Mouse (Mus musculus) kidney, embryonic 16.5 days (tissue): ENCODE results near the gene Ccdc134. TPM values are rescaled to one million over a fixed set of nuclear protein-coding genes. Genes with fewer than 3 reads are reported as not detected.

Experiments used
- ATAC-seq: fragments of 200-750 bp; cut with Nextera tagmentation; 2 replicates; pipeline ENCODE4 v1.8.0; 2017; ENCODE audit warnings: moderate TSS enrichment; ENCODE audit not compliant: low FRiP score, low TSS enrichment
- H3K27ac ChIP-seq: fragments of 300-500 bp; sonication (generic); 2 replicates; pipeline ENCODE4 v1.5.1; 2014; ENCODE audit warnings: low read length
- H3K27me3 ChIP-seq: fragments of 300-500 bp; sonication (generic); 2 replicates; pipeline ENCODE4 v1.6.1; 2014; ENCODE audit warnings: low read length, control low read depth, mixed read lengths; ENCODE audit not compliant: insufficient read depth
- H3K36me3 ChIP-seq: fragments of 300-500 bp; sonication (generic); 2 replicates; pipeline ENCODE4 v1.6.1; 2014; ENCODE audit warnings: low read length, control low read depth, mixed read lengths; ENCODE audit not compliant: insufficient read depth
- H3K4me1 ChIP-seq: fragments of 300-500 bp; sonication (generic); 2 replicates; pipeline ENCODE4 v1.6.1; 2014; ENCODE audit warnings: low read length, control low read depth, mixed read lengths; ENCODE audit not compliant: insufficient read depth
- H3K4me2 ChIP-seq: fragments of 300-500 bp; sonication (generic); replicated peaks from 2 replicates; pipeline ENCODE4 v1.6.1; 2014; ENCODE audit warnings: low read depth, low read length
- H3K4me3 ChIP-seq: fragments of 300-500 bp; sonication (generic); 2 replicates; pipeline ENCODE4 v1.5.1; 2014; ENCODE audit warnings: mild to moderate bottlenecking, low read length
- H3K9ac ChIP-seq: fragments of 300-500 bp; sonication (generic); replicated peaks from 2 replicates; pipeline ENCODE4 v1.6.1; 2014; ENCODE audit warnings: low read length
- H3K9me3 ChIP-seq: fragments of 300-500 bp; sonication (generic); 2 replicates; pipeline ENCODE4 v1.6.1; 2016; ENCODE audit warnings: low read length, control low read depth
- WGBS: fragments of 180-500 bp; shearing (Covaris S2); extraction: QIAGEN DNeasy Blood & Tissue Kit; methylation state at CpG from one replicate; pipeline ENCODE4 v1.1.7; 2014; 5-methylcytosine and 5-hydroxymethylcytosine counted together
- polyA plus RNA-seq: library from polyadenylated mRNA; unstranded; fragments of >200 nt; fragmentation: Nextera tagmentation; extraction: Ambion mirVana; gene quantifications from 2 replicates; pipeline ENCODE4 v1.2.1, GENCODE M21; 2015

Gene Ccdc134
- polyA plus RNA-seq, 1 experiment from 2014 or later, result 17.3 TPM

- H3K4me3 ChIP-seq, result no peak overlapping the region
- H3K36me3 ChIP-seq, result peaks cover 89% of the 10 kb centered on the region
- no peaks in the 10 kb centered on the region for H3K27me3 ChIP-seq
- no peak overlapping the region for H3K4me2 ChIP-seq
- WGBS, result 67% methylated on average over 10 of the region's 10 CpGs
- H3K4me1 ChIP-seq, result 0 out of 2 replicates have a peak, but pooled peaks cover 16% of the 10 kb centered on the region
- H3K27ac ChIP-seq, result peak overlapping the region; percentile 65
- no peak overlapping the region for H3K9ac ChIP-seq
- 0 out of 2 replicates have a peak, but pooled peaks have one; percentile 10 for ATAC-seq
- H3K9me3 ChIP-seq, result peaks cover 10% of the 10 kb centered on the region
These were observed 55.9 kb downstream of the Ccdc134 start for GRCm38 (mm10) chr15:82183596-82183995.

GRCm38 (mm10) chr15:82184183-82184582 is 56.5 kb downstream of the Ccdc134 start:
- Histone ChIP-seq H3K9me3 (peaks cover 10% of the 10 kb centered on the region), H3K4me1 (0 out of 2 replicates have a peak, but pooled peaks cover 16% of the 10 kb centered on the region), H3K9ac (0 out of 2 replicates have a peak overlapping the region, but pooled peaks have one; percentile 3), H3K27me3 (no peaks in the 10 kb centered on the region), H3K27ac (peak overlapping the region; percentile 65), H3K4me3 (no peak overlapping the region), H3K36me3 (peaks cover 83% of the 10 kb centered on the region), H3K4me2 (no peak overlapping the region)
- ATAC-seq, result peak; percentile 83
- 41% methylated on average over 7 of the region's 7 CpGs for WGBS

- peaks cover 10% of the 10 kb centered on the region for H3K9me3 ChIP-seq
- peak overlapping the region; percentile 65 for H3K27ac ChIP-seq
- WGBS, result 57% methylated on average over 10 of the region's 10 CpGs
- H3K9ac ChIP-seq, result no peak overlapping the region
- H3K4me1 ChIP-seq, result 0 out of 2 replicates have a peak, but pooled peaks cover 16% of the 10 kb centered on the region
- no peak overlapping the region for H3K4me3 ChIP-seq
- peaks cover 78% of the 10 kb centered on the region for H3K36me3 ChIP-seq
- peak; percentile 43 for ATAC-seq
- no peak overlapping the region for H3K4me2 ChIP-seq
- no peaks in the 10 kb centered on the region for H3K27me3 ChIP-seq
These were observed 56.9 kb downstream of the Ccdc134 start for GRCm38 (mm10) chr15:82184656-82185055.

- H3K27ac ChIP-seq, result peak overlapping the region; percentile 65
- peaks cover 73% of the 10 kb centered on the region for H3K36me3 ChIP-seq
- H3K9me3 ChIP-seq, result peaks cover 10% of the 10 kb centered on the region
- 0 out of 2 replicates have a peak, but pooled peaks cover 16% of the 10 kb centered on the region for H3K4me1 ChIP-seq
- no peak overlapping the region for H3K4me2 ChIP-seq
- H3K4me3 ChIP-seq, result no peak overlapping the region
- H3K9ac ChIP-seq, result no peak overlapping the region
- no peaks in the 10 kb centered on the region for H3K27me3 ChIP-seq
- no peak for ATAC-seq
- 68% methylated on average over 14 of the region's 14 CpGs for WGBS
These were observed 57.5 kb downstream of the Ccdc134 start for GRCm38 (mm10) chr15:82185062-82185783.

- 68% methylated on average over 14 of the region's 14 CpGs for WGBS
These were observed 58.4 kb downstream of the Ccdc134 start for GRCm38 (mm10) chr15:82186131-82186530.

GRCm38 (mm10) chr15:82186931-82187330 is 59.2 kb downstream of the Ccdc134 start:
- Histone ChIP-seq H3K27me3 (no peaks in the 10 kb centered on the region), H3K27ac (no peak overlapping the region), H3K9ac (no peak overlapping the region), H3K36me3 (peaks cover 57% of the 10 kb centered on the region), H3K4me2 (no peak overlapping the region), H3K9me3 (peaks cover 8% of the 10 kb centered on the region), H3K4me1 (0 out of 2 replicates have a peak, but pooled peaks cover 16% of the 10 kb centered on the region), H3K4me3 (no peak overlapping the region)
- 92% methylated on average over 5 of the region's 5 CpGs for WGBS
- no peak for ATAC-seq

More at GRCm38 (mm10) chr15:82186131-82186530, 58.4 kb downstream of the Ccdc134 start:
- H3K36me3 ChIP-seq, result peaks cover 64% of the 10 kb centered on the region
- H3K4me2 ChIP-seq, result no peak overlapping the region
- ATAC-seq, result no peak
- H3K9ac ChIP-seq, result no peak overlapping the region
- H3K4me1 ChIP-seq, result 0 out of 2 replicates have a peak, but pooled peaks cover 16% of the 10 kb centered on the region
- no peaks in the 10 kb centered on the region for H3K27me3 ChIP-seq
- peaks cover 10% of the 10 kb centered on the region for H3K9me3 ChIP-seq
- no peak overlapping the region for H3K27ac ChIP-seq
- H3K4me3 ChIP-seq, result no peak overlapping the region

GRCm38 (mm10) chr15:82187401-82187800 is 59.7 kb downstream of the Ccdc134 start:
- WGBS, result 88% methylated on average over 4 of the region's 4 CpGs
- no peak for ATAC-seq
- Histone ChIP-seq H3K36me3 (peaks cover 57% of the 10 kb centered on the region), H3K27me3 (no peaks in the 10 kb centered on the region), H3K9me3 (peaks cover 4% of the 10 kb centered on the region), H3K27ac (no peak overlapping the region), H3K9ac (no peak overlapping the region), H3K4me1 (0 out of 2 replicates have a peak, but pooled peaks cover 16% of the 10 kb centered on the region), H3K4me3 (no peak overlapping the region), H3K4me2 (no peak overlapping the region)

GRCm38 (mm10) chr15:82187924-82188323 is 60.2 kb downstream of the Ccdc134 start:
- H3K36me3 ChIP-seq, result peaks cover 58% of the 10 kb centered on the region
- no peaks in the 10 kb centered on the region for H3K27me3 ChIP-seq
- H3K4me2 ChIP-seq, result no peak overlapping the region
- H3K4me1 ChIP-seq, result 0 out of 2 replicates have a peak, but pooled peaks cover 16% of the 10 kb centered on the region
- no peak overlapping the region for H3K9ac ChIP-seq
- 61% methylated on average over 1 of the region's 1 CpGs for WGBS
- no peak overlapping the region for H3K27ac ChIP-seq
- ATAC-seq, result no peak
- no peak overlapping the region for H3K4me3 ChIP-seq
- H3K9me3 ChIP-seq, result peaks cover 2% of the 10 kb centered on the region; the same call in 1 of the 2 replicates

GRCm38 (mm10) chr15:82188481-82189240 is 60.9 kb downstream of the Ccdc134 start:
- Histone ChIP-seq H3K27me3 (no peaks in the 10 kb centered on the region), H3K4me3 (no peak overlapping the region), H3K27ac (no peak overlapping the region), H3K4me1 (0 out of 2 replicates have a peak, but pooled peaks cover 15% of the 10 kb centered on the region), H3K9me3 (peaks cover 2% of the 10 kb centered on the region; the same call in 1 of the 2 replicates), H3K36me3 (peaks cover 59% of the 10 kb centered on the region), H3K4me2 (no peak overlapping the region), H3K9ac (no peak overlapping the region)
- no peak for ATAC-seq
- WGBS, result 96% methylated on average over 10 of the region's 10 CpGs
